Mouse (Mus musculus): ENCODE results near the gene Eif4g3. TPM values are rescaled to one million over a fixed set of nuclear protein-coding genes. Genes with fewer than 3 reads are reported as not detected.

The Eif4g3 gene
- polyA plus RNA-seq, 1 experiment from 2014 or later = 49.5 TPM

- Histone ChIP-seq H3K9me3 (replicated peaks) (no peaks in the 10 kb centered on the region), H3K4me3 (replicated peaks) (no peak overlapping the region), H3K9ac (replicated peaks) (no peak overlapping the region), H3K4me2 (no peak overlapping the region), H3K36me3 (peaks cover 6% of the 10 kb centered on the region), H3K4me1 (peaks cover 5% of the 10 kb centered on the region; the same call in 1 of the 2 replicates), H3K27me3 (replicated peaks) (no peaks in the 10 kb centered on the region), H3K27ac (replicated peaks) (no peak overlapping the region)
- WGBS = 79% methylated on average over 8 of the region's 8 CpGs
- ATAC-seq (ENCODE audit: low FRiP score) = no peak
Observed at GRCm38 (mm10) chr4:138147176-138147575, 154.4 kb downstream of the Eif4g3 start.

- peaks cover 27% of the 10 kb centered on the region for H3K36me3 ChIP-seq
- 90% methylated on average over 4 of the region's 4 CpGs for WGBS
- no peak overlapping the region for H3K27ac ChIP-seq (replicated peaks)
- no peaks in the 10 kb centered on the region for H3K9me3 ChIP-seq (replicated peaks)
- no peaks in the 10 kb centered on the region for H3K27me3 ChIP-seq (replicated peaks)
- H3K4me3 ChIP-seq (replicated peaks) = no peak overlapping the region
- no peaks in the 10 kb centered on the region for H3K4me1 ChIP-seq
- H3K9ac ChIP-seq (replicated peaks) = no peak overlapping the region
- no peak overlapping the region for H3K4me2 ChIP-seq
- no peak for ATAC-seq (ENCODE audit: low FRiP score)
Observed at GRCm38 (mm10) chr4:138149977-138150376, 157.2 kb downstream of the Eif4g3 start.

- no peak overlapping the region for H3K4me3 ChIP-seq (replicated peaks)
- 88% methylated on average over 9 of the region's 9 CpGs for WGBS
- H3K9ac ChIP-seq (replicated peaks) = no peak overlapping the region
- H3K27ac ChIP-seq (replicated peaks) = no peak overlapping the region
- no peaks in the 10 kb centered on the region for H3K27me3 ChIP-seq (replicated peaks)
- no peak for ATAC-seq (ENCODE audit: low FRiP score)
- H3K9me3 ChIP-seq (replicated peaks) = no peaks in the 10 kb centered on the region
- H3K36me3 ChIP-seq = peaks cover 28% of the 10 kb centered on the region
- H3K4me2 ChIP-seq = no peak overlapping the region
- no peaks in the 10 kb centered on the region for H3K4me1 ChIP-seq
Observed at GRCm38 (mm10) chr4:138151226-138151625, 158.4 kb downstream of the Eif4g3 start.

- Histone ChIP-seq H3K4me2 (no peak overlapping the region), H3K9me3 (replicated peaks) (no peaks in the 10 kb centered on the region), H3K27me3 (replicated peaks) (no peaks in the 10 kb centered on the region), H3K9ac (replicated peaks) (no peak overlapping the region), H3K27ac (replicated peaks) (no peak overlapping the region), H3K36me3 (peaks cover 50% of the 10 kb centered on the region), H3K4me3 (replicated peaks) (no peak overlapping the region), H3K4me1 (no peaks in the 10 kb centered on the region)
- WGBS = 57% methylated on average over 3 of the region's 3 CpGs
- ATAC-seq (ENCODE audit: low FRiP score) = no peak
Observed at GRCm38 (mm10) chr4:138153980-138154379, 161.2 kb downstream of the Eif4g3 start.

GRCm38 (mm10) chr4:138160918-138161317 lies 168.1 kb downstream of the Eif4g3 start:
- H3K27me3 ChIP-seq (replicated peaks) = no peaks in the 10 kb centered on the region
- peaks cover 53% of the 10 kb centered on the region for H3K36me3 ChIP-seq
- H3K4me3 ChIP-seq (replicated peaks) = no peak overlapping the region
- no peak for ATAC-seq (ENCODE audit: low FRiP score)
- no peak overlapping the region for H3K27ac ChIP-seq (replicated peaks)
- H3K9ac ChIP-seq (replicated peaks) = no peak overlapping the region
- no peaks in the 10 kb centered on the region for H3K4me1 ChIP-seq
- H3K4me2 ChIP-seq = no peak overlapping the region
- 87% methylated on average over 5 of the region's 5 CpGs for WGBS
- H3K9me3 ChIP-seq (replicated peaks) = no peaks in the 10 kb centered on the region

- H3K36me3 ChIP-seq = peaks cover 56% of the 10 kb centered on the region
- WGBS = 96% methylated on average over 3 of the region's 3 CpGs
Observed at GRCm38 (mm10) chr4:138161550-138161949, 168.7 kb downstream of the Eif4g3 start.

GRCm38 (mm10) chr4:138163836-138164235 lies 171.0 kb downstream of the Eif4g3 start:
- ATAC-seq (ENCODE audit: low FRiP score) = no peak
- Histone ChIP-seq H3K36me3 (peaks cover 55% of the 10 kb centered on the region), H3K27me3 (replicated peaks) (no peaks in the 10 kb centered on the region), H3K4me1 (no peaks in the 10 kb centered on the region), H3K4me2 (no peak overlapping the region), H3K9me3 (replicated peaks) (no peaks in the 10 kb centered on the region), H3K9ac (replicated peaks) (no peak overlapping the region), H3K4me3 (replicated peaks) (no peak overlapping the region), H3K27ac (replicated peaks) (no peak overlapping the region)
- WGBS = 43% methylated on average over 2 of the region's 2 CpGs

More at GRCm38 (mm10) chr4:138161550-138161949, 168.7 kb downstream of the Eif4g3 start:
- Histone ChIP-seq H3K27ac (replicated peaks) (no peak overlapping the region), H3K27me3 (replicated peaks) (no peaks in the 10 kb centered on the region), H3K9me3 (replicated peaks) (no peaks in the 10 kb centered on the region), H3K9ac (replicated peaks) (no peak overlapping the region), H3K4me3 (replicated peaks) (no peak overlapping the region), H3K4me1 (no peaks in the 10 kb centered on the region), H3K4me2 (no peak overlapping the region)
- no peak for ATAC-seq (ENCODE audit: low FRiP score)

- peaks cover 56% of the 10 kb centered on the region for H3K36me3 ChIP-seq
- 99% methylated on average over 2 of the region's 2 CpGs for WGBS
- H3K9me3 ChIP-seq (replicated peaks) = no peaks in the 10 kb centered on the region
- H3K27me3 ChIP-seq (replicated peaks) = no peaks in the 10 kb centered on the region
- H3K4me3 ChIP-seq (replicated peaks) = no peak overlapping the region
- ATAC-seq (ENCODE audit: low FRiP score) = no peak
- H3K4me2 ChIP-seq = no peak overlapping the region
- H3K9ac ChIP-seq (replicated peaks) = no peak overlapping the region
- no peak overlapping the region for H3K27ac ChIP-seq (replicated peaks)
- H3K4me1 ChIP-seq = no peaks in the 10 kb centered on the region
Observed at GRCm38 (mm10) chr4:138164860-138165259, 172.0 kb downstream of the Eif4g3 start.

GRCm38 (mm10) chr4:138166519-138166918 lies 173.7 kb downstream of the Eif4g3 start:
- no peaks in the 10 kb centered on the region for H3K4me1 ChIP-seq
- no peak overlapping the region for H3K27ac ChIP-seq (replicated peaks)
- H3K9me3 ChIP-seq (replicated peaks) = no peaks in the 10 kb centered on the region
- 92% methylated on average over 10 of the region's 10 CpGs for WGBS
- H3K4me2 ChIP-seq = no peak overlapping the region
- no peak overlapping the region for H3K9ac ChIP-seq (replicated peaks)
- no peak for ATAC-seq (ENCODE audit: low FRiP score)
- no peak overlapping the region for H3K4me3 ChIP-seq (replicated peaks)
- peaks cover 62% of the 10 kb centered on the region for H3K36me3 ChIP-seq
- H3K27me3 ChIP-seq (replicated peaks) = no peaks in the 10 kb centered on the region

- no peaks in the 10 kb centered on the region for H3K9me3 ChIP-seq (replicated peaks)
- no peak overlapping the region for H3K4me2 ChIP-seq
- H3K36me3 ChIP-seq = peaks cover 74% of the 10 kb centered on the region
- no peak for ATAC-seq (ENCODE audit: low FRiP score)
- H3K4me3 ChIP-seq (replicated peaks) = no peak overlapping the region
- H3K4me1 ChIP-seq = no peaks in the 10 kb centered on the region
- no peak overlapping the region for H3K9ac ChIP-seq (replicated peaks)
- no peak overlapping the region for H3K27ac ChIP-seq (replicated peaks)
- WGBS = 86% methylated on average over 3 of the region's 3 CpGs
- no peaks in the 10 kb centered on the region for H3K27me3 ChIP-seq (replicated peaks)
Observed at GRCm38 (mm10) chr4:138168162-138168561, 175.3 kb downstream of the Eif4g3 start.

- H3K27me3 ChIP-seq (replicated peaks) = no peaks in the 10 kb centered on the region
- 95% methylated on average over 4 of the region's 4 CpGs for WGBS
- no peaks in the 10 kb centered on the region for H3K4me1 ChIP-seq
- ATAC-seq (ENCODE audit: low FRiP score) = no peak
- H3K4me2 ChIP-seq = no peak overlapping the region
- H3K9me3 ChIP-seq (replicated peaks) = no peaks in the 10 kb centered on the region
- H3K9ac ChIP-seq (replicated peaks) = no peak overlapping the region
- H3K27ac ChIP-seq (replicated peaks) = no peak overlapping the region
- H3K36me3 ChIP-seq = peaks cover 85% of the 10 kb centered on the region
- H3K4me3 ChIP-seq (replicated peaks) = no peak overlapping the region
Observed at GRCm38 (mm10) chr4:138169420-138169819, 176.6 kb downstream of the Eif4g3 start.

- Histone ChIP-seq H3K27me3 (replicated peaks) (no peaks in the 10 kb centered on the region), H3K36me3 (peaks cover 88% of the 10 kb centered on the region), H3K9ac (replicated peaks) (no peak overlapping the region), H3K9me3 (replicated peaks) (no peaks in the 10 kb centered on the region), H3K27ac (replicated peaks) (no peak overlapping the region), H3K4me3 (replicated peaks) (no peak overlapping the region), H3K4me2 (no peak overlapping the region), H3K4me1 (no peaks in the 10 kb centered on the region)
- 97% methylated on average over 4 of the region's 4 CpGs for WGBS
- ATAC-seq (ENCODE audit: low FRiP score) = no peak
Observed at GRCm38 (mm10) chr4:138172686-138173085, 179.9 kb downstream of the Eif4g3 start.

- 96% methylated on average over 5 of the region's 5 CpGs for WGBS
- no peak for ATAC-seq (ENCODE audit: low FRiP score)
- no peaks in the 10 kb centered on the region for H3K9me3 ChIP-seq (replicated peaks)
Observed at GRCm38 (mm10) chr4:138179391-138179790, 186.6 kb downstream of the Eif4g3 start.

More at GRCm38 (mm10) chr4:138179391-138179790, 186.6 kb downstream of the Eif4g3 start:
- Histone ChIP-seq H3K27me3 (replicated peaks) (no peaks in the 10 kb centered on the region), H3K4me3 (replicated peaks) (no peak overlapping the region), H3K4me2 (no peak overlapping the region), H3K27ac (replicated peaks) (no peak overlapping the region), H3K4me1 (no peaks in the 10 kb centered on the region), H3K36me3 (peaks cover 93% of the 10 kb centered on the region), H3K9ac (replicated peaks) (no peak overlapping the region)
